Mouse (Mus musculus) neural tube, embryonic 14.5 days (tissue): ENCODE data around the gene Ddx43. TPM values are rescaled to one million over a fixed set of nuclear protein-coding genes. Genes with fewer than 3 reads are reported as not detected.
A peak's percentile ranks its signal among the peaks of the same experiment; 100 is the strongest.
"Not testable (repeated sequence)": the region's sequence is repeated elsewhere in the genome, so short reads cannot be mapped to it uniquely, and the experiment has no call there.

Experiments used
- ATAC-seq: fragments of 200-750 bp; cut with Nextera tagmentation; 2 replicates; pipeline ENCODE4 v1.8.0; 2017; ENCODE audit warnings: low read depth, mild to moderate bottlenecking, moderate TSS enrichment, moderate library complexity
- H3K27ac ChIP-seq: fragments of 300-500 bp; sonication (generic); 2 replicates; pipeline ENCODE4 v1.5.1; 2014; ENCODE audit warnings: low read depth, mild to moderate bottlenecking, control low read depth, low read length, moderate library complexity, mixed read lengths
- H3K27me3 ChIP-seq: fragments of 300-500 bp; sonication (generic); 2 replicates; pipeline ENCODE4 v1.6.1; 2014; ENCODE audit warnings: low read length; ENCODE audit not compliant: control insufficient read depth, insufficient read depth
- H3K36me3 ChIP-seq: fragments of 300-500 bp; sonication (generic); 2 replicates; pipeline ENCODE4 v1.6.1; 2014; ENCODE audit warnings: low read length, mixed read lengths; ENCODE audit not compliant: control insufficient read depth, insufficient read depth
- H3K4me1 ChIP-seq: fragments of 300-500 bp; sonication (generic); 2 replicates; pipeline ENCODE4 v1.6.1; 2014; ENCODE audit warnings: low read length; ENCODE audit not compliant: control insufficient read depth, insufficient read depth
- H3K4me2 ChIP-seq: fragments of 300-500 bp; sonication (generic); 2 replicates; pipeline ENCODE4 v1.6.1; 2014; ENCODE audit warnings: mild to moderate bottlenecking, low read depth, low read length, control low read depth
- H3K4me3 ChIP-seq: fragments of 300-500 bp; sonication (generic); 2 replicates; pipeline ENCODE4 v1.5.1; 2014; ENCODE audit warnings: low read depth, low read length, control low read depth, mixed read lengths
- H3K9ac ChIP-seq: fragments of 300-500 bp; sonication (generic); replicated peaks from 2 replicates; pipeline ENCODE4 v1.6.1; 2014; ENCODE audit warnings: low read depth, mild to moderate bottlenecking, control low read depth, low read length, mixed read lengths
- H3K9me3 ChIP-seq: fragments of 300-500 bp; sonication (generic); 2 replicates; pipeline ENCODE4 v1.6.1; 2016; ENCODE audit warnings: low read length; ENCODE audit not compliant: control insufficient read depth
- WGBS: fragments of 180-500 bp; shearing (Covaris S2); extraction: QIAGEN DNeasy Blood & Tissue Kit; methylation state at CpG from one replicate; pipeline ENCODE4 v1.1.7; 2014; 5-methylcytosine and 5-hydroxymethylcytosine counted together
- polyA plus RNA-seq: library from polyadenylated mRNA; unstranded; fragments of >200 nt; fragmentation: Nextera tagmentation; extraction: Ambion mirVana; gene quantifications from 2 replicates; pipeline ENCODE4 v1.2.1, GENCODE M21; 2014

Gene Ddx43
- polyA plus RNA-seq: 0.12 and 0.59 TPM in 2 replicates

- 5% methylated on average over 70 of the region's 93 CpGs for WGBS
- Histone ChIP-seq H3K36me3 (no peaks in the 10 kb centered on the region), H3K4me2 (peak within 1 kb of the TSS; percentile 55), H3K27ac (no peak within 1 kb of the TSS), H3K4me1 (no peaks in the 10 kb centered on the region), H3K9ac (peak within 1 kb of the TSS; percentile 34; the same call in 1 of the 2 replicates), H3K27me3 (peaks cover 12% of the 10 kb centered on the region), H3K9me3 (no peaks in the 10 kb centered on the region), H3K4me3 (peak within 1 kb of the TSS; percentile 40)
- ATAC-seq: peak; percentile 98
Measured at GRCm38 (mm10) chr9:78395630-78396351, at the start of gene Ddx43. Gene Ddx43 (plus strand): TSS chr9:78395777.

GRCm38 (mm10) chr9:78347004-78347403 is 48.6 kb upstream of the Ddx43 start:
- Histone ChIP-seq H3K27me3 (no peaks in the 10 kb centered on the region), H3K9me3 (no peaks in the 10 kb centered on the region), H3K36me3 (no peaks in the 10 kb centered on the region), H3K4me2 (no peak overlapping the region), H3K9ac (no peak overlapping the region), H3K4me1 (no peaks in the 10 kb centered on the region), H3K27ac (no peak overlapping the region), H3K4me3 (no peak overlapping the region)
- 80% methylated on average over 3 of the region's 3 CpGs for WGBS
- ATAC-seq: no peak

- H3K4me2 ChIP-seq, H3K9me3 ChIP-seq, H3K36me3 ChIP-seq, ATAC-seq, H3K9ac ChIP-seq, H3K27me3 ChIP-seq, H3K4me1 ChIP-seq, H3K4me3 ChIP-seq, H3K27ac ChIP-seq: not testable (repeated sequence)
- 72% methylated on average over 6 of the region's 6 CpGs for WGBS
Measured at GRCm38 (mm10) chr9:78348206-78349004, 47.2 kb upstream of the Ddx43 start.

GRCm38 (mm10) chr9:78349141-78349540 is 46.4 kb upstream of the Ddx43 start:
- not testable (repeated sequence) for H3K27ac ChIP-seq, H3K4me3 ChIP-seq, H3K4me1 ChIP-seq, H3K36me3 ChIP-seq, H3K27me3 ChIP-seq, H3K4me2 ChIP-seq, ATAC-seq, H3K9me3 ChIP-seq, H3K9ac ChIP-seq
- 84% methylated on average over 3 of the region's 3 CpGs for WGBS

- H3K4me1 ChIP-seq, H3K27me3 ChIP-seq, H3K4me2 ChIP-seq, H3K4me3 ChIP-seq, H3K36me3 ChIP-seq, H3K9me3 ChIP-seq, ATAC-seq, H3K9ac ChIP-seq, H3K27ac ChIP-seq: not testable (repeated sequence)
Measured at GRCm38 (mm10) chr9:78350007-78350406, 45.6 kb upstream of the Ddx43 start.

- WGBS: 85% methylated on average over 6 of the region's 6 CpGs
- ATAC-seq: no peak
- no peaks in the 10 kb centered on the region for H3K36me3 ChIP-seq
- H3K9me3 ChIP-seq: no peaks in the 10 kb centered on the region
- H3K4me3 ChIP-seq: no peak overlapping the region
- no peaks in the 10 kb centered on the region for H3K27me3 ChIP-seq
- H3K4me2 ChIP-seq: no peak overlapping the region
- H3K4me1 ChIP-seq: no peaks in the 10 kb centered on the region
- H3K9ac ChIP-seq: no peak overlapping the region
- no peak overlapping the region for H3K27ac ChIP-seq
Measured at GRCm38 (mm10) chr9:78351504-78352220, 43.9 kb upstream of the Ddx43 start.

GRCm38 (mm10) chr9:78354665-78355578 is 40.7 kb upstream of the Ddx43 start:
- H3K4me3 ChIP-seq: no peak overlapping the region
- H3K36me3 ChIP-seq: no peaks in the 10 kb centered on the region
- H3K27me3 ChIP-seq: no peaks in the 10 kb centered on the region
- no peak overlapping the region for H3K9ac ChIP-seq
- H3K9me3 ChIP-seq: no peaks in the 10 kb centered on the region
- H3K27ac ChIP-seq: no peak overlapping the region
- 76% methylated on average over 11 of the region's 11 CpGs for WGBS
- no peak overlapping the region for H3K4me2 ChIP-seq
- ATAC-seq: no peak
- H3K4me1 ChIP-seq: no peaks in the 10 kb centered on the region

GRCm38 (mm10) chr9:78355611-78356010 is 40.0 kb upstream of the Ddx43 start, which contains the start of gene Gsta2:
Gene Gsta2 (minus strand): TSS chr9:78355788.
- no peaks in the 10 kb centered on the region for H3K9me3 ChIP-seq
- H3K4me1 ChIP-seq: no peaks in the 10 kb centered on the region
- H3K4me3 ChIP-seq: no peak within 1 kb of the TSS
- no peaks in the 10 kb centered on the region for H3K27me3 ChIP-seq
- no peaks in the 10 kb centered on the region for H3K36me3 ChIP-seq
- ATAC-seq: no peak
- H3K9ac ChIP-seq: no peak within 1 kb of the TSS
- H3K4me2 ChIP-seq: no peak within 1 kb of the TSS
- H3K27ac ChIP-seq: no peak within 1 kb of the TSS
- 94% methylated on average over 8 of the region's 8 CpGs for WGBS
